23 mouse cellular contexts compared by ENCODE assay signal in the genomic region with DNA sequence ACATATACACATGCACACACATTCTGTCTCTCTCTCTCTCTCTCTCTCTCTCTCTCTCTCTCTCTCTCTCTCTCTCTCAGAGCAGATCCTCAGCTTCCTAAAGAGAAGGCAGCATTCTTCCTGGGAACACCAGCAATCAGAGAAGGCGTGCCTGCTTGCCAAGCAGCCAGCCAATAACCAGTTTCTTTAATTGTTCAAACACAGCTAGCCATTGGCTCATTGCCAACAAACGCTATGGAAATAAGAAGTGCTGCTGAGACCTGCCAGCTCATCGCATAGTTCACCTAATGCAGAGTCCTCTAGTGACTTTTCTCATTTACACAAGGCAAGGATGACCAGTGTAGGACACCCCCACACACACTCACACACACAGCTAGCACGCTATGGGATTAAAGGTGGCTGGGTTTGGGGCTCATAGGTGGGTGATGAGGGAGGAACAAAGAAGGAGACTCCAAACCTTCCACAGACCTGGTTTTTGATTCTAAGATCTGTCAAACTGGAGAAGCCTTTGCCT. TPM values are rescaled to one million over a fixed set of nuclear protein-coding genes. Genes with fewer than 3 reads are reported as not detected.
DNase-seq lines count a peak whose midpoint lies in the region; ATAC-seq and TF ChIP-seq lines count a peak whose summit lies in the region.
"Had no signal": no experiment of that assay in that cellular context is flagged by ENCODE, and none has a peak within 500 bp of the region (broad histone marks: within the 10 kb centered on the region; RNA-seq: fewer than 3 reads in every experiment).

No protein-coding gene starts in this region.

- no peak overlapping the region for H3K4me3 ChIP-seq in forebrain, embryonic 12.5 days (replicated peaks)
- no peak overlapping the region for H3K4me3 ChIP-seq in forebrain, embryonic 16.5 days (replicated peaks; ENCODE audit: low read length)
- no peak overlapping the region for H3K4me3 ChIP-seq in limb, embryonic 14.5 days (replicated peaks; ENCODE audit: low read length)
- no peak overlapping the region for H3K4me3 ChIP-seq in limb, embryonic 10.5 days
- H3K4me3 ChIP-seq: heart, embryonic 12.5 days; limb, embryonic 15.5 days; lung, embryonic 15.5 days; midbrain, embryonic 12.5 days had no signal

- H3K36me3 ChIP-seq in forebrain, embryonic 12.5 days (replicated peaks): no peaks in the 10 kb centered on the region
- no peaks in the 10 kb centered on the region for H3K36me3 ChIP-seq in forebrain, embryonic 16.5 days (ENCODE audit: control insufficient read depth, insufficient read depth)
- H3K36me3 ChIP-seq in limb, embryonic 14.5 days (ENCODE audit: control insufficient read depth, insufficient read depth, low read length): no peaks in the 10 kb centered on the region
- no peaks in the 10 kb centered on the region for H3K36me3 ChIP-seq in limb, embryonic 10.5 days
- H3K36me3 ChIP-seq: G1E; heart, embryonic 12.5 days; limb, embryonic 15.5 days; lung, embryonic 15.5 days; midbrain, embryonic 12.5 days had no signal

- H3K27me3 ChIP-seq in forebrain, embryonic 12.5 days: 0 out of 2 replicates have a peak, but pooled peaks cover 5% of the 10 kb centered on the region
- no peaks in the 10 kb centered on the region for H3K27me3 ChIP-seq in forebrain, embryonic 16.5 days (replicated peaks; ENCODE audit: control insufficient read depth, insufficient read depth, low read length)
- H3K27me3 ChIP-seq in limb, embryonic 14.5 days (ENCODE audit: control insufficient read depth, insufficient read depth, low read length): no peaks in the 10 kb centered on the region
- H3K27me3 ChIP-seq in limb, embryonic 10.5 days (ENCODE audit: low read depth, poor library complexity, severe bottlenecking): no peaks in the 10 kb centered on the region
- H3K27me3 ChIP-seq: heart, embryonic 12.5 days; limb, embryonic 15.5 days; lung, embryonic 15.5 days had no signal

- peak; percentile 20; the same call in 1 of the 2 replicates for ATAC-seq in forebrain, embryonic 12.5 days (ENCODE audit: low FRiP score)
- ATAC-seq in forebrain, embryonic 16.5 days: no peak; the same call in 1 of the 2 replicates
- ATAC-seq in limb, embryonic 14.5 days (ENCODE audit: low FRiP score, low read depth): no peak
- ATAC-seq: activated CD4-positive, CD25-positive, alpha-beta regulatory T cell, adult 4 months had no signal

- no peaks in the 10 kb centered on the region for H3K9me3 ChIP-seq in forebrain, embryonic 12.5 days
- no peaks in the 10 kb centered on the region for H3K9me3 ChIP-seq in forebrain, embryonic 16.5 days (ENCODE audit: control insufficient read depth, low read length)
- no peaks in the 10 kb centered on the region for H3K9me3 ChIP-seq in limb, embryonic 14.5 days (ENCODE audit: control insufficient read depth, low read length)
- H3K9me3 ChIP-seq in limb, embryonic 10.5 days (replicated peaks): no peaks in the 10 kb centered on the region
- H3K9me3 ChIP-seq: limb, embryonic 15.5 days; lung, embryonic 15.5 days; midbrain, embryonic 12.5 days had no signal

- H3K27ac ChIP-seq in forebrain, embryonic 12.5 days: no peak overlapping the region
- no peak overlapping the region for H3K27ac ChIP-seq in forebrain, embryonic 16.5 days (ENCODE audit: low read length)
- no peak overlapping the region for H3K27ac ChIP-seq in limb, embryonic 14.5 days (replicated peaks; ENCODE audit: low read depth, low read length)
- no peak overlapping the region for H3K27ac ChIP-seq in limb, embryonic 10.5 days
- H3K27ac ChIP-seq: limb, embryonic 15.5 days; lung, embryonic 15.5 days; midbrain, embryonic 12.5 days had no signal

- no peak for TF ChIP-seq POLR2A in limb, embryonic 14.5 days (IDR thresholded peaks at IDR 0.05; ENCODE audit: borderline replicate concordance, extremely low read depth, insufficient read depth, insufficient read length)

- WGBS in forebrain, embryonic 12.5 days: 24% methylated on average over 4 of the region's 4 CpGs
- WGBS in forebrain, embryonic 16.5 days: 13% methylated on average over 4 of the region's 4 CpGs
- WGBS in limb, embryonic 14.5 days: 26% methylated on average over 4 of the region's 4 CpGs
- WGBS in limb, embryonic 10.5 days: 70% methylated on average over 4 of the region's 4 CpGs

- peak; percentile 22 for DNase-seq in limb, embryonic 14.5 days (ENCODE audit: low spot score)
- DNase-seq in limb, embryonic 10.5 days (ENCODE audit: low spot score): no peak
- peak; percentile 61 for DNase-seq in A20 (ENCODE audit: low read depth, low spot score)
- DNase-seq in brain, adult 2 months (ENCODE audit: low read depth, low spot score): peak; percentile 57
- DNase-seq in right cerebral cortex, postnatal 14 days: no peak
- no peak for DNase-seq in embryo, embryonic 10 days (ENCODE audit: low spot score)
- DNase-seq: cerebellum, adult 2 months; heart, postnatal 4 days; kidney, adult 18-20 months; kidney, postnatal 36 days; right cerebral cortex, adult 18-20 months; thymus, postnatal 4 days had no signal

- H3K4me1 ChIP-seq in forebrain, embryonic 12.5 days: peaks cover 12% of the 10 kb centered on the region
- 0 out of 2 replicates have a peak, but pooled peaks cover 4% of the 10 kb centered on the region for H3K4me1 ChIP-seq in forebrain, embryonic 16.5 days (replicated peaks; ENCODE audit: control insufficient read depth, insufficient read depth, low read length)
- H3K4me1 ChIP-seq in limb, embryonic 14.5 days (ENCODE audit: control insufficient read depth, insufficient read depth, low read length): peaks cover 6% of the 10 kb centered on the region; the same call in 1 of the 2 replicates
- H3K4me1 ChIP-seq in limb, embryonic 10.5 days: peaks cover 40% of the 10 kb centered on the region

- H3K9ac ChIP-seq in forebrain, embryonic 12.5 days: no peak overlapping the region
- H3K9ac ChIP-seq in forebrain, embryonic 16.5 days (replicated peaks; ENCODE audit: low read depth, low read length): no peak overlapping the region
- H3K9ac ChIP-seq in limb, embryonic 14.5 days (ENCODE audit: low read depth, low read length, severe bottlenecking): no peak overlapping the region
- H3K9ac ChIP-seq: heart, embryonic 12.5 days; limb, embryonic 15.5 days; lung, embryonic 15.5 days; midbrain, embryonic 12.5 days had no signal

- no peak overlapping the region for H3K4me2 ChIP-seq in forebrain, embryonic 12.5 days
- no peak overlapping the region for H3K4me2 ChIP-seq in forebrain, embryonic 16.5 days (ENCODE audit: low read length)
- H3K4me2 ChIP-seq in limb, embryonic 14.5 days (replicated peaks; ENCODE audit: low read depth, low read length, severe bottlenecking): no peak overlapping the region
- H3K4me2 ChIP-seq: heart, embryonic 12.5 days; limb, embryonic 15.5 days; lung, embryonic 15.5 days; midbrain, embryonic 12.5 days had no signal

RNA-seq across cellular contexts. Expression of a gene that starts 16.2 kb away (rescaled TPM):
- 0.80 and 1.2 TPM in 2 replicates for polyA plus RNA-seq in forebrain, embryonic 12.5 days (2016; fragmentation: Nextera tagmentation; extraction: Ambion mirVana)
- polyA plus RNA-seq in forebrain, embryonic 16.5 days (2015; fragmentation: Nextera tagmentation; extraction: Ambion mirVana): 0.85 and 1.1 TPM in 2 replicates
- polyA plus RNA-seq in limb, embryonic 14.5 days (2012; rRNA removed): 1.5 and 1.7 TPM in 2 replicates
- polyA plus RNA-seq in limb, embryonic 14.5 days (2014; fragmentation: Nextera tagmentation; extraction: Ambion mirVana): 1.5 and 1.8 TPM in 2 replicates
- 0.95 and 1.8 TPM in 2 replicates for polyA plus RNA-seq in limb, embryonic 10.5 days (2016; fragmentation: Nextera tagmentation; extraction: Ambion mirVana)
- polyA plus RNA-seq: testis, adult 2 months had no signal

RNA-seq across cellular contexts. Expression of a gene that starts 26.3 kb away (rescaled TPM):
- polyA plus RNA-seq in forebrain, embryonic 12.5 days (2016; fragmentation: Nextera tagmentation; extraction: Ambion mirVana): 0.19 TPM in 1 of 2 replicates, not detected in the other
- polyA plus RNA-seq in forebrain, embryonic 16.5 days (2015; fragmentation: Nextera tagmentation; extraction: Ambion mirVana): 0.27 TPM in 1 of 2 replicates, not detected in the other
- 0.35 and 0.65 TPM in 2 replicates for polyA plus RNA-seq in limb, embryonic 14.5 days (2012; rRNA removed)
- 0.14 and 0.29 TPM in 2 replicates for polyA plus RNA-seq in limb, embryonic 14.5 days (2014; fragmentation: Nextera tagmentation; extraction: Ambion mirVana)
- polyA plus RNA-seq in limb, embryonic 10.5 days (2016; fragmentation: Nextera tagmentation; extraction: Ambion mirVana): 0.06 TPM in 1 of 2 replicates, not detected in the other
- polyA plus RNA-seq: C2C12, G1E had no signal

RNA-seq across cellular contexts. Expression of a gene that starts 45.5 kb away (rescaled TPM):
- polyA plus RNA-seq in forebrain, embryonic 12.5 days (2016; fragmentation: Nextera tagmentation; extraction: Ambion mirVana): not detected in 2 replicates
- polyA plus RNA-seq in forebrain, embryonic 16.5 days (2015; fragmentation: Nextera tagmentation; extraction: Ambion mirVana): not detected in 2 replicates
- 0.10 and 0.15 TPM in 2 replicates for polyA plus RNA-seq in limb, embryonic 14.5 days (2012; rRNA removed)
- 0.08 and 0.10 TPM in 2 replicates for polyA plus RNA-seq in limb, embryonic 14.5 days (2014; fragmentation: Nextera tagmentation; extraction: Ambion mirVana)
- polyA plus RNA-seq in limb, embryonic 10.5 days (2016; fragmentation: Nextera tagmentation; extraction: Ambion mirVana): not detected in 2 replicates
- polyA plus RNA-seq: activated CD4-positive, CD25-positive, alpha-beta regulatory T cell, adult 4 months; C2C12; G1E; heart, embryonic 12.5 days; midbrain, embryonic 12.5 days; neural tube, embryonic 14.5 days; testis, adult 2 months had no signal

RNA-seq across cellular contexts. Expression of a gene that starts 55.7 kb away (rescaled TPM):
- polyA plus RNA-seq in forebrain, embryonic 12.5 days (2016; fragmentation: Nextera tagmentation; extraction: Ambion mirVana): 31.3 and 32.2 TPM in 2 replicates
- polyA plus RNA-seq in forebrain, embryonic 16.5 days (2015; fragmentation: Nextera tagmentation; extraction: Ambion mirVana): 49.9 and 57.3 TPM in 2 replicates
- 19.1 and 22.0 TPM in 2 replicates for polyA plus RNA-seq in limb, embryonic 14.5 days (2012; rRNA removed)
- 29.9 and 33.7 TPM in 2 replicates for polyA plus RNA-seq in limb, embryonic 14.5 days (2014; fragmentation: Nextera tagmentation; extraction: Ambion mirVana)
- 30.7 and 32.2 TPM in 2 replicates for polyA plus RNA-seq in limb, embryonic 10.5 days (2016; fragmentation: Nextera tagmentation; extraction: Ambion mirVana)

RNA-seq across cellular contexts. Expression of a gene that starts 59.3 kb away (rescaled TPM):
- polyA plus RNA-seq in forebrain, embryonic 12.5 days (2016; fragmentation: Nextera tagmentation; extraction: Ambion mirVana): not detected in 2 replicates
- not detected in 2 replicates for polyA plus RNA-seq in forebrain, embryonic 16.5 days (2015; fragmentation: Nextera tagmentation; extraction: Ambion mirVana)
- polyA plus RNA-seq in limb, embryonic 14.5 days (2012; rRNA removed): 0.37 and 0.65 TPM in 2 replicates
- not detected in 2 replicates for polyA plus RNA-seq in limb, embryonic 14.5 days (2014; fragmentation: Nextera tagmentation; extraction: Ambion mirVana)
- polyA plus RNA-seq in limb, embryonic 10.5 days (2016; fragmentation: Nextera tagmentation; extraction: Ambion mirVana): not detected in 2 replicates
- polyA plus RNA-seq: activated CD4-positive, CD25-positive, alpha-beta regulatory T cell, adult 4 months; C2C12; G1E; heart, embryonic 12.5 days; limb, embryonic 15.5 days; lung, embryonic 15.5 days; midbrain, embryonic 12.5 days; neural tube, embryonic 14.5 days had no signal

Comparison
In these comparisons a context has a peak if more than half of its experiments do, and no peak if none do; other contexts are left out.
1. DNase-seq: peak in limb, embryonic 14.5 days (single experiment), A20 (single experiment) and brain, adult 2 months (single experiment); none in limb, embryonic 10.5 days (single experiment), right cerebral cortex, postnatal 14 days (single experiment) and embryo, embryonic 10 days (single experiment).